Mouse (Mus musculus) olfactory bulb, adult 2 months (tissue): ENCODE measurements around the gene Cass4. TPM values are rescaled to one million over a fixed set of nuclear protein-coding genes. Genes with fewer than 3 reads are reported as not detected.

Experiments
- H3K27ac ChIP-seq: fragments of 200-500 bp; 2 replicates; pipeline ENCODE4 v1.5.1; 2012; ENCODE audit warnings: low read depth, low read length; ENCODE audit not compliant: insufficient read depth
- H3K4me1 ChIP-seq: fragments of 200-500 bp; 2 replicates; pipeline ENCODE4 v1.6.1; 2012; ENCODE audit warnings: low read length; ENCODE audit not compliant: control insufficient read depth, insufficient read depth
- H3K4me3 ChIP-seq: fragments of 200-500 bp; 2 replicates; pipeline ENCODE4 v1.5.1; 2012; ENCODE audit warnings: mild to moderate bottlenecking, low read depth, low read length, moderate library complexity; ENCODE audit not compliant: insufficient read depth
- CTCF ChIP-seq: fragments of 200-500 bp; IDR thresholded peaks from 2 replicates; pipeline ENCODE4 v1.5.1; 2012; ENCODE audit warnings: low read depth, mild to moderate bottlenecking, low read length, moderate library complexity; ENCODE audit not compliant: insufficient read depth
- POLR2A ChIP-seq: fragments of 200-500 bp; IDR thresholded peaks from 2 replicates; pipeline ENCODE4 v1.6.1; 2012; ENCODE audit warnings: mild to moderate bottlenecking, low read depth, low read length, moderate library complexity; ENCODE audit not compliant: insufficient read depth
- WGBS: fragments of 180-500 bp; shearing (Covaris S2); methylation state at CpG from one replicate; pipeline ENCODE4 v1.1.7; 2018; 5-methylcytosine and 5-hydroxymethylcytosine counted together
- polyA plus RNA-seq: library from polyadenylated mRNA; stranded (reverse); fragments of >200 nt; gene quantifications from 2 replicates; pipeline ENCODE4 v1.2.4, GENCODE M21; 2012; ENCODE audit warnings: low replicate concordance; ENCODE audit not compliant: missing spikeins, insufficient read depth, insufficient read length

The Cass4 gene
- polyA plus RNA-seq, 1 experiment, result not detected

- 80% methylated on average over 7 of the region's 7 CpGs for WGBS
- Histone ChIP-seq H3K27ac (no peak overlapping the region), H3K4me1 (0 out of 2 replicates have a peak, but pooled peaks cover 5% of the 10 kb centered on the region), H3K4me3 (no peak overlapping the region)
- no peak for TF ChIP-seq POLR2A
- TF ChIP-seq CTCF, result no peak
Measured at GRCm38 (mm10) chr2:172480296-172480695, 86.7 kb downstream of the Cass4 start.

- H3K4me3 ChIP-seq, result no peak overlapping the region
Measured at GRCm38 (mm10) chr2:172481654-172482385, 88.2 kb downstream of the Cass4 start.

More at GRCm38 (mm10) chr2:172481654-172482385, 88.2 kb downstream of the Cass4 start:
- 89% methylated on average over 16 of the region's 16 CpGs for WGBS
- TF ChIP-seq POLR2A, result no peak
- no peak for TF ChIP-seq CTCF
- H3K27ac ChIP-seq, result no peak overlapping the region
- 0 out of 2 replicates have a peak, but pooled peaks cover 4% of the 10 kb centered on the region for H3K4me1 ChIP-seq

Other genes starting within 250 kb of the Cass4 start
- not detected in 2 replicates for gene Mc3r, start 145.3 kb upstream of the Cass4 start, polyA plus RNA-seq
- gene Fam210b, start 48.2 kb upstream of the Cass4 start, polyA plus RNA-seq, result not detected in 2 replicates
- not detected in 2 replicates for gene Aurka, start 23.3 kb upstream of the Cass4 start, polyA plus RNA-seq
- not detected in 2 replicates for gene Cstf1, start 23.1 kb upstream of the Cass4 start, polyA plus RNA-seq
- gene Rtf2, start 46.8 kb downstream of the Cass4 start, polyA plus RNA-seq, result 332 TPM in 1 of 2 replicates, not detected in the other
- gene Gcnt7, start 64.8 kb downstream of the Cass4 start, polyA plus RNA-seq, result not detected in 2 replicates
- gene Fam209, start 78.7 kb downstream of the Cass4 start, polyA plus RNA-seq, result not detected in 2 replicates
- not detected in 2 replicates for gene Tfap2c, start 155.8 kb downstream of the Cass4 start, polyA plus RNA-seq